In the genomic region with DNA sequence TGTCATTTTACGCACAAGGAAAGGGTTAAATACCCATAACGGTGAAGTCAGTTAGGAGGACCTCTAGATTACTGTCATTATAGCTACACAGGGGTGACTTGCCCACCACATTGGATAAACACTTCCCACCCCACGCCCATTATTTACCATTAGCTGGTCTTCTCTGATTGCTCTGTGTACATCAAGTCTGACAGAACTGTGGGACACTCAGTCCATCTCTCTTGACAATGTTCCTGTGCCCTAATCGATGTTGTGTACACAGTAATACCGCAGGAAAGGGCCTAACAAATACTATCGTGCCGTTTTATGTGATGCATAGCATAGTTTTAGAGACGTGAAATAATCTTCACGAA, we compare ENCODE assay signal across 8 mouse cellular contexts. TPM values are rescaled to one million over a fixed set of nuclear protein-coding genes. Genes with fewer than 3 reads are reported as not detected.
DNase-seq lines count a peak whose midpoint lies in the region; ATAC-seq and TF ChIP-seq lines count a peak whose summit lies in the region.

No protein-coding gene starts in this region.

- H3K4me3 ChIP-seq in lung, embryonic 15.5 days: peak overlapping the region; percentile 85
- peak overlapping the region; percentile 82 for H3K4me3 ChIP-seq in embryonic fibroblast, embryonic 13.5 days (ENCODE audit: insufficient read depth, low read length)
- H3K4me3 ChIP-seq in limb, embryonic 12.5 days (replicated peaks): peak overlapping the region; percentile 75
- H3K4me3 ChIP-seq in neural tube, embryonic 14.5 days (ENCODE audit: low read depth, low read length): peak overlapping the region; percentile 65

- peak overlapping the region; percentile 92 for H3K9ac ChIP-seq in lung, embryonic 15.5 days
- peak overlapping the region; percentile 64 for H3K9ac ChIP-seq in limb, embryonic 12.5 days (replicated peaks)
- H3K9ac ChIP-seq in neural tube, embryonic 14.5 days (replicated peaks; ENCODE audit: low read depth, low read length): peak overlapping the region; percentile 76

- no peak for TF ChIP-seq CTCF in embryonic fibroblast, embryonic 13.5 days (IDR thresholded peaks at IDR 0.05; ENCODE audit: borderline replicate concordance, insufficient read depth, low read length)

- H3K4me1 ChIP-seq in lung, embryonic 15.5 days: peaks cover 21% of the 10 kb centered on the region
- no peaks in the 10 kb centered on the region for H3K4me1 ChIP-seq in embryonic fibroblast, embryonic 13.5 days (ENCODE audit: control insufficient read depth, insufficient read depth, low read length)
- H3K4me1 ChIP-seq in limb, embryonic 12.5 days (replicated peaks): peaks cover 28% of the 10 kb centered on the region
- H3K4me1 ChIP-seq in neural tube, embryonic 14.5 days (ENCODE audit: control insufficient read depth, insufficient read depth, low read length): peaks cover 24% of the 10 kb centered on the region

- TF ChIP-seq POLR2A in embryonic fibroblast, embryonic 13.5 days (IDR thresholded peaks at IDR 0.05; ENCODE audit: low read depth, low read length): no peak

- H3K27ac ChIP-seq in lung, embryonic 15.5 days: peak overlapping the region; percentile 72
- no peak overlapping the region for H3K27ac ChIP-seq in embryonic fibroblast, embryonic 13.5 days (ENCODE audit: insufficient read depth, low read length)
- H3K27ac ChIP-seq in limb, embryonic 12.5 days: peak overlapping the region; percentile 62; the same call in 1 of the 2 replicates
- peak overlapping the region; percentile 44 for H3K27ac ChIP-seq in neural tube, embryonic 14.5 days (ENCODE audit: low read depth, low read length)

- DNase-seq in lung, postnatal 4 days: no peak
- DNase-seq in right cerebral cortex, postnatal 4 days: no peak
- no peak for DNase-seq in urinary bladder, postnatal 4 days (ENCODE audit: low spot score in 2 of 2)
- DNase-seq in left cerebral cortex, postnatal 25 days (ENCODE audit: low spot score in 2 of 2): no peak

- intact Hi-C loops in left cerebral cortex, postnatal 25 days (cut with DNase I): loop anchor here (5.0 kb wide), 2 partner anchors 89 to 109 kb away; no protein-coding TSS in a partner anchor

- peak overlapping the region; percentile 69 for H3K4me2 ChIP-seq in lung, embryonic 15.5 days
- H3K4me2 ChIP-seq in limb, embryonic 12.5 days: peak overlapping the region; percentile 77
- H3K4me2 ChIP-seq in neural tube, embryonic 14.5 days (ENCODE audit: low read depth, low read length): peak overlapping the region; percentile 88

- 0 out of 2 replicates have a peak, but pooled peaks have one; percentile 35 for ATAC-seq in lung, embryonic 15.5 days (ENCODE audit: borderline replicate concordance, extremely low read depth, low FRiP score, low TSS enrichment)
- peak; percentile 82 for ATAC-seq in limb, embryonic 12.5 days (ENCODE audit: insufficient number of reproducible peaks, insufficient read depth, low FRiP score, low TSS enrichment, low read depth)
- peak; percentile 63 for ATAC-seq in neural tube, embryonic 14.5 days (ENCODE audit: low read depth)

- no peaks in the 10 kb centered on the region for H3K36me3 ChIP-seq in lung, embryonic 15.5 days
- no peaks in the 10 kb centered on the region for H3K36me3 ChIP-seq in limb, embryonic 12.5 days
- no peaks in the 10 kb centered on the region for H3K36me3 ChIP-seq in neural tube, embryonic 14.5 days (ENCODE audit: control insufficient read depth, insufficient read depth, low read length)

- H3K27me3 ChIP-seq in lung, embryonic 15.5 days: no peaks in the 10 kb centered on the region
- no peaks in the 10 kb centered on the region for H3K27me3 ChIP-seq in limb, embryonic 12.5 days
- no peaks in the 10 kb centered on the region for H3K27me3 ChIP-seq in neural tube, embryonic 14.5 days (ENCODE audit: control insufficient read depth, insufficient read depth, low read length)

- no peaks in the 10 kb centered on the region for H3K9me3 ChIP-seq in lung, embryonic 15.5 days
- H3K9me3 ChIP-seq in limb, embryonic 12.5 days: no peaks in the 10 kb centered on the region
- H3K9me3 ChIP-seq in neural tube, embryonic 14.5 days (ENCODE audit: control insufficient read depth, low read length): no peaks in the 10 kb centered on the region

- 4% methylated on average over 9 of the region's 9 CpGs for WGBS in lung, embryonic 15.5 days
- 9% methylated on average over 9 of the region's 9 CpGs for WGBS in limb, embryonic 12.5 days
- WGBS in neural tube, embryonic 14.5 days: 6% methylated on average over 9 of the region's 9 CpGs

RNA-seq across cellular contexts. Expression of gene Rbbp5, which starts 0.6 kb away (rescaled TPM):
- 44.1 and 47.4 TPM in 2 replicates for polyA plus RNA-seq in lung, embryonic 15.5 days (2015; fragmentation: Nextera tagmentation; extraction: Ambion mirVana)
- 37.4 and 39.2 TPM in 2 replicates for polyA plus RNA-seq in embryonic fibroblast, embryonic 13.5 days (2011; ENCODE audit: insufficient read length, low read depth, missing spikeins)
- 63.4 and 66.2 TPM in 2 replicates for polyA plus RNA-seq in limb, embryonic 12.5 days (2016; fragmentation: Nextera tagmentation; extraction: Ambion mirVana)
- polyA plus RNA-seq in neural tube, embryonic 14.5 days (2014; fragmentation: Nextera tagmentation; extraction: Ambion mirVana): 41.9 and 52.7 TPM in 2 replicates
- total RNA-seq in left cerebral cortex, postnatal 25 days (2021): 10 to 100 TPM; 50.4 to 55.0 TPM

RNA-seq across cellular contexts. Expression of gene Tmem81, which starts 29.5 kb away (rescaled TPM):
- polyA plus RNA-seq in lung, embryonic 15.5 days (2015; fragmentation: Nextera tagmentation; extraction: Ambion mirVana): 1.3 and 2.1 TPM in 2 replicates
- 3.2 and 4.9 TPM in 2 replicates for polyA plus RNA-seq in embryonic fibroblast, embryonic 13.5 days (2011; ENCODE audit: insufficient read length, low read depth, missing spikeins)
- 2.1 and 2.2 TPM in 2 replicates for polyA plus RNA-seq in limb, embryonic 12.5 days (2016; fragmentation: Nextera tagmentation; extraction: Ambion mirVana)
- 0.60 and 1.3 TPM in 2 replicates for polyA plus RNA-seq in neural tube, embryonic 14.5 days (2014; fragmentation: Nextera tagmentation; extraction: Ambion mirVana)
- total RNA-seq in left cerebral cortex, postnatal 25 days (2021): 1 to 10 TPM; 3.6 to 3.9 TPM

RNA-seq across cellular contexts. Expression of gene Dstyk, which starts 59.2 kb away (rescaled TPM):
- 14.5 and 15.4 TPM in 2 replicates for polyA plus RNA-seq in lung, embryonic 15.5 days (2015; fragmentation: Nextera tagmentation; extraction: Ambion mirVana)
- polyA plus RNA-seq in embryonic fibroblast, embryonic 13.5 days (2011; ENCODE audit: insufficient read length, low read depth, missing spikeins): 18.0 and 23.3 TPM in 2 replicates
- 21.2 and 21.3 TPM in 2 replicates for polyA plus RNA-seq in limb, embryonic 12.5 days (2016; fragmentation: Nextera tagmentation; extraction: Ambion mirVana)
- 9.5 and 12.7 TPM in 2 replicates for polyA plus RNA-seq in neural tube, embryonic 14.5 days (2014; fragmentation: Nextera tagmentation; extraction: Ambion mirVana)
- total RNA-seq in left cerebral cortex, postnatal 25 days (2021): 10 to 100 TPM; 40.3 to 43.2 TPM
